9 mouse cellular contexts compared by ENCODE assay signal in genomic region chr9:44707749-44708428, GRCm38 (mm10). TPM values are rescaled to one million over a fixed set of nuclear protein-coding genes. Genes with fewer than 3 reads are reported as not detected.
DNase-seq lines count a peak whose midpoint lies in the region; ATAC-seq lines count a peak whose summit lies in the region.
"Had no signal": no experiment of that assay in that cellular context is flagged by ENCODE, and none has a peak within 500 bp of the region (broad histone marks: within the 10 kb centered on the region; RNA-seq: fewer than 3 reads in every experiment).

No protein-coding gene starts in this region.

- H3K4me1 ChIP-seq in kidney, embryonic 15.5 days = peaks cover 28% of the 10 kb centered on the region
- H3K4me1 ChIP-seq in embryonic facial prominence, embryonic 11.5 days (ENCODE audit: control insufficient read depth, insufficient read depth, low read length) = peaks cover 11% of the 10 kb centered on the region; the same call in 1 of the 2 replicates
- peaks cover 23% of the 10 kb centered on the region for H3K4me1 ChIP-seq in hindbrain, embryonic 12.5 days
- H3K4me1 ChIP-seq in midbrain, embryonic 12.5 days = peaks cover 20% of the 10 kb centered on the region

- peaks cover 86% of the 10 kb centered on the region for H3K36me3 ChIP-seq in kidney, embryonic 15.5 days
- H3K36me3 ChIP-seq in embryonic facial prominence, embryonic 11.5 days (replicated peaks; ENCODE audit: control insufficient read depth, insufficient read depth, low read depth, low read length) = no peaks in the 10 kb centered on the region; the same call in none of the 2 replicates
- peaks cover 86% of the 10 kb centered on the region for H3K36me3 ChIP-seq in hindbrain, embryonic 12.5 days
- peaks cover 80% of the 10 kb centered on the region for H3K36me3 ChIP-seq in midbrain, embryonic 12.5 days

- H3K9me3 ChIP-seq in kidney, embryonic 15.5 days (replicated peaks) = no peaks in the 10 kb centered on the region
- no peaks in the 10 kb centered on the region for H3K9me3 ChIP-seq in embryonic facial prominence, embryonic 11.5 days (replicated peaks; ENCODE audit: control insufficient read depth, low read length)
- no peaks in the 10 kb centered on the region for H3K9me3 ChIP-seq in hindbrain, embryonic 12.5 days (replicated peaks)
- H3K9me3 ChIP-seq in midbrain, embryonic 12.5 days = no peaks in the 10 kb centered on the region

- H3K27me3 ChIP-seq in kidney, embryonic 15.5 days = no peaks in the 10 kb centered on the region
- H3K27me3 ChIP-seq in embryonic facial prominence, embryonic 11.5 days (ENCODE audit: control insufficient read depth, insufficient read depth, low read length) = no peaks in the 10 kb centered on the region
- no peaks in the 10 kb centered on the region for H3K27me3 ChIP-seq in hindbrain, embryonic 12.5 days
- peaks cover 8% of the 10 kb centered on the region; the same call in 1 of the 2 replicates for H3K27me3 ChIP-seq in midbrain, embryonic 12.5 days
- H3K27me3 ChIP-seq: Patski had no signal

- DNase-seq in kidney, adult 9 months = no peak
- peak; percentile 9 for DNase-seq in embryonic facial prominence, embryonic 11.5 days (ENCODE audit: low spot score)
- no peak for DNase-seq in left cerebral cortex, adult 18-20 months (ENCODE audit: low spot score in 2 of 2)
- no peak for DNase-seq in adrenal gland, adult (ENCODE audit: inconsistent age in 2 of 2, low spot score in 1 of 2)
- DNase-seq in layer of hippocampus, postnatal 10 days (ENCODE audit: low spot score in 2 of 2) = no peak

- peak overlapping the region; percentile 50 for H3K9ac ChIP-seq in kidney, embryonic 15.5 days
- H3K9ac ChIP-seq in embryonic facial prominence, embryonic 11.5 days (replicated peaks; ENCODE audit: low read length) = peak overlapping the region; percentile 53
- H3K9ac ChIP-seq in hindbrain, embryonic 12.5 days = peak overlapping the region; percentile 59
- peak overlapping the region; percentile 39 for H3K9ac ChIP-seq in midbrain, embryonic 12.5 days (replicated peaks)

- WGBS in kidney, embryonic 15.5 days = 18% methylated on average over 28 of the region's 28 CpGs
- WGBS in embryonic facial prominence, embryonic 11.5 days = 27% methylated on average over 28 of the region's 28 CpGs
- 24% methylated on average over 28 of the region's 28 CpGs for WGBS in hindbrain, embryonic 12.5 days
- WGBS in midbrain, embryonic 12.5 days = 18% methylated on average over 28 of the region's 28 CpGs

- ATAC-seq in kidney, embryonic 15.5 days (replicated peaks; ENCODE audit: low FRiP score) = peak; percentile 29; the same call in 1 of the 2 replicates
- 0 out of 2 replicates have a peak, but pooled peaks have one; percentile 2 for ATAC-seq in embryonic facial prominence, embryonic 11.5 days (replicated peaks; ENCODE audit: insufficient number of reproducible peaks, low FRiP score, low TSS enrichment, low read depth)
- no peak; the same call in 1 of the 2 replicates for ATAC-seq in hindbrain, embryonic 12.5 days (ENCODE audit: low FRiP score)
- peak; percentile 27; the same call in 1 of the 2 replicates for ATAC-seq in midbrain, embryonic 12.5 days (ENCODE audit: low FRiP score, low read depth)
- ATAC-seq: Patski had no signal

- peak overlapping the region; percentile 91 for H3K4me2 ChIP-seq in kidney, embryonic 15.5 days
- H3K4me2 ChIP-seq in embryonic facial prominence, embryonic 11.5 days (ENCODE audit: low read depth, low read length) = peak overlapping the region; percentile 73
- peak overlapping the region; percentile 55 for H3K4me2 ChIP-seq in hindbrain, embryonic 12.5 days (replicated peaks)
- peak overlapping the region; percentile 57 for H3K4me2 ChIP-seq in midbrain, embryonic 12.5 days (replicated peaks)

- peak overlapping the region; percentile 64 for H3K27ac ChIP-seq in kidney, embryonic 15.5 days
- no peak overlapping the region for H3K27ac ChIP-seq in embryonic facial prominence, embryonic 11.5 days (replicated peaks; ENCODE audit: low read depth, low read length)
- H3K27ac ChIP-seq in hindbrain, embryonic 12.5 days = peak overlapping the region; percentile 55; the same call in 1 of the 2 replicates
- H3K27ac ChIP-seq in midbrain, embryonic 12.5 days (replicated peaks) = 0 out of 2 replicates have a peak overlapping the region, but pooled peaks have one; percentile 16

- peak overlapping the region; percentile 48 for H3K4me3 ChIP-seq in kidney, embryonic 15.5 days (replicated peaks)
- peak overlapping the region; percentile 29 for H3K4me3 ChIP-seq in embryonic facial prominence, embryonic 11.5 days (ENCODE audit: low read depth, low read length)
- H3K4me3 ChIP-seq in hindbrain, embryonic 12.5 days = peak overlapping the region; percentile 26
- peak overlapping the region; percentile 36 for H3K4me3 ChIP-seq in midbrain, embryonic 12.5 days

RNA-seq across cellular contexts. Expression of gene Phldb1, which starts 27.1 kb away (rescaled TPM):
- polyA plus RNA-seq in kidney, embryonic 15.5 days (2015; fragmentation: Nextera tagmentation; extraction: Ambion mirVana) = 34.5 and 36.4 TPM in 2 replicates
- 27.8 and 30.0 TPM in 2 replicates for polyA plus RNA-seq in embryonic facial prominence, embryonic 11.5 days (2014; fragmentation: Nextera tagmentation; extraction: Ambion mirVana)
- polyA plus RNA-seq in hindbrain, embryonic 12.5 days (2016; fragmentation: Nextera tagmentation; extraction: Ambion mirVana) = 70.8 and 74.1 TPM in 2 replicates
- polyA plus RNA-seq in midbrain, embryonic 12.5 days (2016; fragmentation: Nextera tagmentation; extraction: Ambion mirVana) = 72.8 and 74.5 TPM in 2 replicates
- total RNA-seq in left cerebral cortex, adult 18-20 months (2021) = 10 to 100 TPM; 59.0 to 67.4 TPM
- total RNA-seq in layer of hippocampus, postnatal 10 days (2021) = 100 to 1,000 TPM in 1 of 2 experiments, 10 to 100 TPM in 1; 87.9 to 102 TPM

RNA-seq across cellular contexts. Expression of gene Treh, which starts 34.9 kb away (rescaled TPM):
- 0.22 and 0.23 TPM in 2 replicates for polyA plus RNA-seq in kidney, embryonic 15.5 days (2015; fragmentation: Nextera tagmentation; extraction: Ambion mirVana)
- not detected in 2 replicates for polyA plus RNA-seq in embryonic facial prominence, embryonic 11.5 days (2014; fragmentation: Nextera tagmentation; extraction: Ambion mirVana)
- polyA plus RNA-seq in hindbrain, embryonic 12.5 days (2016; fragmentation: Nextera tagmentation; extraction: Ambion mirVana) = not detected in 2 replicates
- polyA plus RNA-seq in midbrain, embryonic 12.5 days (2016; fragmentation: Nextera tagmentation; extraction: Ambion mirVana) = not detected in 2 replicates
- total RNA-seq in left cerebral cortex, adult 18-20 months (2021) = not detected
- not detected for total RNA-seq in layer of hippocampus, postnatal 10 days (2021)
- polyA plus RNA-seq: Patski had no signal

RNA-seq across cellular contexts. Expression of gene Arcn1, which starts 59.8 kb away (rescaled TPM):
- polyA plus RNA-seq in kidney, embryonic 15.5 days (2015; fragmentation: Nextera tagmentation; extraction: Ambion mirVana) = 201 and 202 TPM in 2 replicates
- polyA plus RNA-seq in embryonic facial prominence, embryonic 11.5 days (2014; fragmentation: Nextera tagmentation; extraction: Ambion mirVana) = 208 and 223 TPM in 2 replicates
- polyA plus RNA-seq in hindbrain, embryonic 12.5 days (2016; fragmentation: Nextera tagmentation; extraction: Ambion mirVana) = 179 and 194 TPM in 2 replicates
- polyA plus RNA-seq in midbrain, embryonic 12.5 days (2016; fragmentation: Nextera tagmentation; extraction: Ambion mirVana) = 175 and 179 TPM in 2 replicates
- total RNA-seq in left cerebral cortex, adult 18-20 months (2021) = 10 to 100 TPM; 90.0 to 95.3 TPM
- total RNA-seq in layer of hippocampus, postnatal 10 days (2021) = 100 to 1,000 TPM; 112 to 118 TPM

RNA-seq across cellular contexts. Expression of gene Ift46, which starts 59.8 kb away (rescaled TPM):
- polyA plus RNA-seq in kidney, embryonic 15.5 days (2015; fragmentation: Nextera tagmentation; extraction: Ambion mirVana) = 99.3 and 105 TPM in 2 replicates
- 142 and 152 TPM in 2 replicates for polyA plus RNA-seq in embryonic facial prominence, embryonic 11.5 days (2014; fragmentation: Nextera tagmentation; extraction: Ambion mirVana)
- 153 and 161 TPM in 2 replicates for polyA plus RNA-seq in hindbrain, embryonic 12.5 days (2016; fragmentation: Nextera tagmentation; extraction: Ambion mirVana)
- polyA plus RNA-seq in midbrain, embryonic 12.5 days (2016; fragmentation: Nextera tagmentation; extraction: Ambion mirVana) = 156 TPM in 2 replicates
- total RNA-seq in left cerebral cortex, adult 18-20 months (2021) = 10 to 100 TPM; 67.8 to 72.0 TPM
- total RNA-seq in layer of hippocampus, postnatal 10 days (2021) = 10 to 100 TPM; 78.8 to 84.5 TPM
